Comparison of ENCODE assay signal across 19 mouse cellular contexts in genomic region chr4:119871861-119872582, GRCm38 (mm10).
DNase-seq lines count a peak whose midpoint lies in the region; ATAC-seq and TF ChIP-seq lines count a peak whose summit lies in the region.
"Had no signal": no experiment of that assay in that cellular context is flagged by ENCODE, and none has a peak within 500 bp of the region (broad histone marks: within the 10 kb centered on the region; RNA-seq: fewer than 3 reads in every experiment).

No protein-coding gene starts in this region.

- H3K4me1 ChIP-seq in cerebellum, adult 2 months (ENCODE audit: control insufficient read depth, insufficient read depth, low read length) = peaks cover 64% of the 10 kb centered on the region
- H3K4me1 ChIP-seq in forebrain, embryonic 14.5 days (ENCODE audit: control insufficient read depth, insufficient read depth, low read length) = peaks cover 10% of the 10 kb centered on the region; the same call in 1 of the 2 replicates
- H3K4me1 ChIP-seq: heart, embryonic 12.5 days; hindbrain, embryonic 10.5 days; kidney, embryonic 15.5 days; liver, embryonic 13.5 days had no signal

- DNase-seq in layer of hippocampus, adult 2 months (ENCODE audit: low spot score in 2 of 2) = no peak
- DNase-seq in layer of hippocampus, postnatal 25 days (ENCODE audit: extremely low spot score in 1 of 2, low spot score in 1 of 2) = no peak
- peak; percentile 68 to 76 for DNase-seq in cerebellum, adult 2 months
- DNase-seq in cerebellum, postnatal 25 days = peak; percentile 68 to 76
- DNase-seq in forebrain, embryonic 14.5 days (ENCODE audit: low spot score) = no peak
- no peak for DNase-seq in kidney, postnatal 10 days
- DNase-seq: adrenal gland, postnatal 10 days; gastrocnemius, postnatal 10 days; heart, postnatal 10 days; kidney, adult 11 months; liver, embryonic 13.5 days; lung, adult 2 months; lung, postnatal 14 days had no signal

- no peak for TF ChIP-seq CTCF in layer of hippocampus, adult 2 months (conservative IDR thresholded peaks at IDR 0.05)
- TF ChIP-seq CTCF in cerebellum, adult 2 months (IDR thresholded peaks at IDR 0.05; ENCODE audit: borderline replicate concordance, insufficient read depth, low read depth, low read length) = no peak

- ATAC-seq in activated CD4-positive, CD25-positive, alpha-beta regulatory T cell, adult 4 months = peak; percentile 19
- ATAC-seq in forebrain, embryonic 14.5 days = no peak
- ATAC-seq: forebrain, embryonic 16.5 days; midbrain, embryonic 13.5 days had no signal

- H3K27me3 ChIP-seq in cerebellum, adult 2 months (ENCODE audit: control insufficient read depth, insufficient read depth, low read length) = no peaks in the 10 kb centered on the region
- H3K27me3 ChIP-seq in forebrain, embryonic 14.5 days (replicated peaks; ENCODE audit: control insufficient read depth, insufficient read depth, low read length) = no peaks in the 10 kb centered on the region
- H3K27me3 ChIP-seq: heart, embryonic 12.5 days; kidney, embryonic 15.5 days; liver, embryonic 13.5 days; midbrain, embryonic 13.5 days had no signal

- no peaks in the 10 kb centered on the region for H3K9me3 ChIP-seq in forebrain, embryonic 14.5 days (replicated peaks; ENCODE audit: control insufficient read depth, low read length)
- H3K9me3 ChIP-seq: heart, embryonic 12.5 days; hindbrain, embryonic 10.5 days; kidney, embryonic 15.5 days; liver, embryonic 13.5 days; midbrain, embryonic 13.5 days had no signal

- H3K4me3 ChIP-seq in layer of hippocampus, adult 2 months = no peak overlapping the region
- no peak overlapping the region for H3K4me3 ChIP-seq in cerebellum, adult 2 months (replicated peaks; ENCODE audit: insufficient read depth, low read depth, low read length)
- no peak overlapping the region for H3K4me3 ChIP-seq in forebrain, embryonic 14.5 days (ENCODE audit: low read depth, low read length)
- H3K4me3 ChIP-seq: heart, embryonic 12.5 days; hindbrain, embryonic 10.5 days; kidney, embryonic 15.5 days; liver, embryonic 13.5 days; midbrain, embryonic 13.5 days had no signal

- TF ChIP-seq POLR2A in cerebellum, adult 2 months (IDR thresholded peaks at IDR 0.05; ENCODE audit: borderline replicate concordance, insufficient read depth, low read length) = no peak

- no peaks in the 10 kb centered on the region for H3K36me3 ChIP-seq in forebrain, embryonic 14.5 days (ENCODE audit: control insufficient read depth, insufficient read depth, low read length)
- H3K36me3 ChIP-seq: heart, embryonic 12.5 days; hindbrain, embryonic 10.5 days; kidney, embryonic 15.5 days; liver, embryonic 13.5 days; midbrain, embryonic 13.5 days had no signal

- H3K4me2 ChIP-seq in forebrain, embryonic 14.5 days (ENCODE audit: low read length) = no peak overlapping the region
- H3K4me2 ChIP-seq: heart, embryonic 12.5 days; kidney, embryonic 15.5 days; liver, embryonic 13.5 days; midbrain, embryonic 13.5 days had no signal

- WGBS in cerebellum, adult 2 months = 37% methylated on average over 10 of the region's 10 CpGs
- 93% methylated on average over 10 of the region's 10 CpGs for WGBS in forebrain, embryonic 14.5 days

- peak overlapping the region; percentile 28; the same call in 1 of the 2 replicates for H3K27ac ChIP-seq in layer of hippocampus, adult 2 months
- peak overlapping the region; percentile 52 for H3K27ac ChIP-seq in cerebellum, adult 2 months (ENCODE audit: insufficient read depth, low read length)
- no peak overlapping the region for H3K27ac ChIP-seq in forebrain, embryonic 14.5 days (ENCODE audit: low read depth, low read length)
- H3K27ac ChIP-seq: hindbrain, embryonic 10.5 days; kidney, embryonic 15.5 days; liver, embryonic 13.5 days; midbrain, embryonic 13.5 days had no signal

- H3K9ac ChIP-seq in forebrain, embryonic 14.5 days (ENCODE audit: low read length) = no peak overlapping the region
- H3K9ac ChIP-seq: heart, embryonic 12.5 days; kidney, embryonic 15.5 days; liver, embryonic 13.5 days; midbrain, embryonic 13.5 days had no signal

Comparison
In these comparisons a context has a peak if more than half of its experiments do, and no peak if none do; other contexts are left out.
1. DNase-seq: peak in cerebellum, adult 2 months (2 of 2) and cerebellum, postnatal 25 days (2 of 2); none in layer of hippocampus, adult 2 months (0 of 2), layer of hippocampus, postnatal 25 days (0 of 2), forebrain, embryonic 14.5 days (single experiment) and kidney, postnatal 10 days (single experiment).